Mouse (Mus musculus) gastrocnemius, adult 8-10 months (tissue): ENCODE measurements around the gene Sema6c. TPM values are rescaled to one million over a fixed set of nuclear protein-coding genes. Genes with fewer than 3 reads are reported as not detected.

Source experiments
- DNase-seq, 2 experiments: peaks; one replicate each; pipeline ENCODE4 v3.0.0; 2022; ENCODE audit warnings: low spot score in 2 of 2
- total RNA-seq, 4 experiments: library from RNA; stranded (reverse); gene quantifications; 2 replicates each; pipeline ENCODE4 v1.2.4; 2022

Sema6c gene
- total RNA-seq, 4 experiments from 2014 or later: 67.3 to 91.3 (median 87.4) TPM

DNA sequence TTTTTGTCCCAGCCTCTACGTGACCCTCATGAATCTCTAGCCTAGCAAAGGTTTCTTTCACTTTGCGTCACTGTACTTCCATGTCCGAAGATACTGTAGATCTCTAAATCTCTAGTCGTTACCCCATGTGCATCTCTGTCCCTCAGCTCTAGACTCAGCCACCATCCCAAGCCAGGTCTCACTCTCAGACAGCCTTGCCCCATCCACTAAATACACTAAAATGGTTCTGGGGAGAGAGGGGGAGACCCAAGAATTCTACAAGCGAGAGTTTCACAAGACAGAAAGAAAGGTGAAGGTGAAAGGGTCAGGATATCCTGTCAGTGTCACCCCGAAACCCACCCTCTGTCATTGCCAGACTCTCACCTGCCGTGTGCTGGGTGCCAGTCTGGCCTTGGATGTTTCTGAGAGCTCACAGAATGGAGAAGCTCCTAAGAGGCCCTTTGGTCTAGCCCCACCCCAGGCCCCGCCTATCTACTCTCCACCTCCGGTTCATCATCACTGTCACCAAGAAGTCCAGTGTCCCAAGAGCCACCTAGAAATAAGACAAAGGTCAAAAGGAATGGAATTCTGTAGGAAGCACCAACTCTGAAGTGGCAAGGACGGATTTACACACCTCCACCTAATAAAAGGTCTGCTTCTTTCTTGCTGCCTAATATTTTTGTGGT is 18.2 kb upstream of the Sema6c start, which contains the start of gene Tnfaip8l2:
Tnfaip8l2 (minus strand) TSS at position 409 of the 665 bp plus-strand sequence.
- no peak for DNase-seq

DNA sequence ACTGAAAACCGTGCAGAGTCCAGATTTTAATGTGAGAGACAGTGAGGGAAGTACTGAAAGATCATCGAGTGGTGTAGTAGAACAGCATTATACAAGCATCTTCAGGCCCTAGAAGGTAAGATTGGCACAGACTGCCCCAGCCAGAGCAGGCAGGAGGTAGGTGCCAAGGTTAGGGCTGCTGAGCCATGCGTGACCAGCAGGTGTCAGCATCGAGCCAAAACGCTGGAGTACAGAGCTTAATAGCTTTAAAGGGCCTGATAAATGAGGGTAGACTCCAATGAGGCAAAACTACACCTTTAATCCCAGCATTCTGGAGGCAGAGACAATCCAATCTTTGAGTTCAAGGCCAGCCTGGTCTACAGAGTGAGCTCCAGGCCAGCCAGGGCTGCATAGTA is 17.6 kb upstream of the Sema6c start:
- peak; percentile 82 to 84 for DNase-seq

DNA sequence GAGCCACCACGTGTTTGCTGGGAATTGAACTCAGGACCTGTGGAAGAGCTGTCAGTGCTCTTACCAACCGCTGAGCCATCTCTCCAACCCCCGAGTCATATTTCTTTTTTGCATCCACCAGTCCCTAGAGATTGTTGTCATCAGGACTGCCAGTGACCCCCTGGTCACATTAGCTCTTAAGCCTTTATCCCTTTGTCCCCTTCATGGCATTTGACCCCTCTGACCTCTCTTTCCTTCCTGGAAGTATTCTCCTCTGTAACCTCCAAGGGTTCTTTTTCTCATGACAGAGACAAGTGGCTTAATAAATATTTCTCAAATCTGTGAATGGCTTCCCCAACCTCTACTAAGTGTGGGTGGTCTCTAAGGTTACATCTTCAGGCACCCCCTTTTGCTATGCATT is 12.3 kb upstream of the Sema6c start:
- DNase-seq: no peak

DNA sequence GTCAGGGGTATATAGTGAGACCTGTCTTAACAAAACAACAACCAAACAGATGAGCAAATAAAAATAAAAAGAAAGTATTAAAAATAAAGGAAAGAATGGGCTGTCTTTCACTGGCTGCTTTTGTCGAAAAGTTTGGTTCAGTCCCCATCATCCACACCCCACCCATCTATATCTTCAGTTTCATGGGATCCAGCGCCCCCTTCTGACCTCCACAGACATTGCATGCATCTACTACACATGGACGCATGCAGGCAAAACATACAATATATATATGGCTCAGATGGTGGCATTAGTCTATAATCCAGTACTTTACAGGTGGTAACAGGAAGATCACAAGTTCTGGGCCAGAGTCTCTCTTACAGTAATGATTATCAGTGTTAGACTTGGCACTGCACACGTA is 6.4 kb upstream of the Sema6c start:
- DNase-seq: no peak

DNA sequence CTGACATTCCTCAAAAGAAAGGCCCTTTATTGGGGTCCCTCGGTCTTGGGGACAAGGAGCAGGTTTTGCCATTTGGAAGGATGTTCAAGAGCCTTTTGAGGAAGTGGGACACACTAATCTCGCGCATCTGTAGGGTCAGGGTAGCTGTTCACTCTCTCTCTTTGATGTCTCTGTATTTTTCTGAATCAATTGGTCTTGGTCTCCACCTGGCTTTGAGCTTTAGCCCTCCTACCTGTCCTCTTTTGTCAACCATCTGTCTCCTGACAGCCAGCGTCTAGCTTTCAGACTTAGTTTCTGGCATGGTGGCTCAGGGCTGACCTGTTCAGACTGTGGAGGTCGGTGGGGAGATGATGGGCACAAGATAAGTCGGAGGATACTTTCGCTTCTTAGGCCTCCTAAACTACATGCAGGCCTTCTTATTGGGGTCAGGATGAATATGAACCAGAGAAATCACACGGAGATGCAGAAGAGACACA is 708 bp upstream of the Sema6c start:
- DNase-seq: no peak

DNA sequence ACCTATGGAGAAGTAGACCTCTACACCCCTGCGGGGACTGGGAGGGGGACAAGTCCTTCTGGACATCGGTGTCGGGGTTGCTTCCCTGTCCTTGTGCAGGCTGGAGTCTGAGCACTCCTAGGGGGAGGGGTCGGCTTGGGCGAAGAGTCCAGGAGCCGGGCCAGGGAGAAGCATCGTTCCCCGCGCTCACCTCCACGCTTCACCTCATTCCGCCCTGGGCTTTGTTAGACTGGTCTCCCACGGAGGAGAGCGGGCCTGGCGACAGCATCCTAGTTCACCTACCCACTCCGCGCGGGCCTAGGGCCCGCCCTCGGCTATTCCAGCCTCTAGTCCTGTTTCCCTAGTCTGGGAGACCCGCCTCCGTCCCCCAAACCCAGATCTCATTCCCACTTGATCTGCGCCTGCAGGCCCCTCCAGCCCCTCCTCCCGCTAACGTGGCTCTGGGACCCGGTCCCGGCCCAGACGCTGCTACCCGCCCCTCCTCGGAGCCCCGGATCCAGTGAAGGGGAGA is 839 bp downstream of the Sema6c start:
- no peak for DNase-seq

DNA sequence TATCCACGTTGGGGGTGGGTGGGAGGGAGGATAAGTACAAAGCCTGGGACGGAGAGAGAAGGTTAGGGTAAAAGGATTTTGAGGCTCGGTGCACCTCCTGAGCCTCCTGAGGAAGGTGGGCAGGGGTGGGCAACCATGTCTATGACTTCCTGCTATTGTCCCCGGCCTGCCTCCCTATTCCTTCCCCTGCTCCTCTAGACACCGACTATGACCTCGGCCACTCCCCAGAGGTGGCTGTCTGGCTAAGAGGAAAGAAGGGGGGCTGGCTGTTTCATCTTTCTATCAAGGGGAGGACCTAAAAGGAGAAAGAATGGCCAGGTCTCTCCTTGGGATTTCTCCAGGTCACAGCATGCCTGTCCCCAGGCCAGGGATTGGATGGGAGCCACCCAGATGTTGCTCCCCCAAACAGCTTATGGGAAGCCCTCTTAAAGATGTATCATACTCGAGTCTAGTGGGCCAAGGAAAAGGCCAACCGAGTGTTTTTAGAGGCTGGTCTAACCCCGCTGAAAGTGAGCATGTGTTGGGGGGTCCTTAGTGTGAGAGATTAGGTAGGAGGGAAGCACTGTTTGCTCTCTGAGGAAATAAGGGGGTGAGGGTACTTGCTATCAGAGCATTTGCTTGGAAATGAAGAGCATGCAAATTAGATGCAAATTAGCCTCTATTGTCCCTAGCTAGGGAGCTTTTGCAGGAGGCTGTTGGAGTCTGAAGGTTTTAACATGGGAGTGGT is 1.5 kb downstream of the Sema6c start:
- no peak for DNase-seq

DNA sequence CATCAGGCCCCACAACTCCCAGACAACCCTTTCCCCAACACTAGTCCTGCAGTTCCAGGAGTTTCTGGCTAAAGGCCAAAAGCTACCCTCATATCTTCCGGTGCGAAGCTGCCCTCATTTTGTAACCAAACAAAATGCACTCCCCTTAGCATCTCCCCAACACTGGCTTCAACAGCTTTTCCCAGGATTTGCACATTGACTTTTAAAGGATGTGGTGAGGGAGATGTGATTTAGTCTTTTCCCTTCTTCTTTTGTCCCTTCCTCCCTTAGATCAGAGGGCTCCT is 2.0 kb downstream of the Sema6c start:
- no peak for DNase-seq

DNA sequence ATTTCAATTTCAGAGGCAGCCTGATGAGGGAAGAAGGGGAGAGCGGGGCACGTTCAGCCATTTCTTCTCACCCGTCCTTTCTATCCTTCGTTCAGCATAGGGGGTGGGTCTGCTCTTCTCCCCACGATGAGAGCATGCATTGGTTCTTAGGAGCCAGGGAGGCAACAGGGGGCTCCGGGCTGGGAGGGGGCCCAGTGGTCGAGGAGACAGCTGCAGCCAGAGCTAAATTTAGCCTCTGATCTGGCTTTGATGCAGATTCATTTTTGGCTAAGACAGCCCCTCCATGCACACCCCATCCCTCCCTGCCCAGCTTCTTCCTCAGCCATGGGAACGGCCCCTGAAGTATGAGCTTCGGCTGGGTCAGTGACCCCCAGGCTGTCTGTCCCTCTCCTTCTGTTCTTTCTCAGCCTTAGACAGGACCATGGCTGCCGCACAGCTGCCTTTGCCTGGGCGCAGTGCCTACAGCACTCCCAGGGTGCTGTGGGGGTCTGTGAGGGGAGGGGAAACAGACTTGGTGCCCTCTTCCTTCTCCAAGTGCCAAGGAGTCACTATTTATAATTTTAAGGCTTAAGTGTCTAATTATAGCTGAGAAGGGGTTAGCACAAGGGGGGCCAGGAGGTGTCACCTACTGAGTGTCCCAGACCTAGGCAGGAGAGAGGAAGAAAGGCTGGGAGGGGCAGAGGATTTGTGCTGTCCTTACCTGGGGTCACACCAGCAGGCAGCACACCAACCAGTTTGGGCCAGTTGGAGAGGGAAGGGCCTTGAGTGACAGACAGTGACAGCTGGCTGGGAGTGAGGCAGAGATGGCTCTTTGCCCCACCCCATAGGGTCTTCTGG is 3.4 kb downstream of the Sema6c start:
- DNase-seq: peak; percentile 82 to 90

DNA sequence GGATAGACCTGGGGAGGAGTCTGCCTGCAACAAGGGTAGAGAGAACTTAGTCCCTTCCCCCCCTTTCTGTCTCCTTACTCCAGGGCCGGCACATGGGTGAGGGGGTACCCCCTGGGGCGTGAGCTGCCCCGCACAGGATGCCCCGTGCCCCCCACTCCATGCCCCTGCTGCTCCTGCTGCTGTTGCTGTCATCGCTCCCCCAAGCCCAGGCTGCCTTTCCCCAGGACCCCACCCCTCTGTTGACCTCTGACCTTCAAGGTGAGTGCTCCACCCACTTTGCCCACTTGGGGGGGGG is 3.9 kb downstream of the Sema6c start:
- no peak for DNase-seq

DNA sequence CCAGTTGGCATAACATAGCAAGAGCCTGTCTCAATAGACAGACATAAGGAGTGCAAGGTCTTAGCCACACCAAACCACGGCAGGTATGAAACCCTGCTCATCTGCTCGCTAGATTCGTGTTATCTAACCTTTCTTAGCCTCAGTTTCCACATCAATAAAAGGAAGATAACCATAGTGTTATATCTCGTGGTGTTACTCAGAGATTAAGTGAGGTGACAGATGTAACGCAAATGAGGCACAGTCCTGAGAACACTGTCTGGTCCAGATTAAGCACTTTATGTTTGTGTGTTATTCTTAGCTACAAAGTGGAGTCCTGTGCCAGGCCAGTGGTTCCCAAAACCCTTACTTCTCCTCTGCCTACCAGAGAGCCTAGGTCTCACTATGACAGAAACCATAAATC is 4.6 kb downstream of the Sema6c start:
- no peak for DNase-seq

DNA sequence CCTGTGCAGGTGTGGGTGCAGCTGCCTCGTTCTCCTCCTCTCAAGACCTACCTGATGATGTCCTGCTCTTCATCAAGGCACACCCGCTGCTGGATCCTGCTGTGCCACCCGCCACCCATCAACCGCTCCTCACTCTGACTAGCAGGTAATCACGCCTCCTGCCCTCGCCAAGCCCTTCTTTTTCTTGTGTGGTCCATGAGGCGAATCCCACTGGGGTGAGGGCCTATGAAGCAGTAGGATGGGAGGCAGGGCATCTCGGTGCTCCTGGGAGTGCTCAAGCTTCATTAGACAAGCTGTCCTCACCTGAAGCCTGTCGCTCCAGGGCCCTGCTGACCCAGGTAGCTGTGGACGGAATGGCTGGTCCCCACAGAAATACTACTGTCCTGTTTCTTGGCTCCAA is 9.7 kb downstream of the Sema6c start:
- no peak for DNase-seq

DNA sequence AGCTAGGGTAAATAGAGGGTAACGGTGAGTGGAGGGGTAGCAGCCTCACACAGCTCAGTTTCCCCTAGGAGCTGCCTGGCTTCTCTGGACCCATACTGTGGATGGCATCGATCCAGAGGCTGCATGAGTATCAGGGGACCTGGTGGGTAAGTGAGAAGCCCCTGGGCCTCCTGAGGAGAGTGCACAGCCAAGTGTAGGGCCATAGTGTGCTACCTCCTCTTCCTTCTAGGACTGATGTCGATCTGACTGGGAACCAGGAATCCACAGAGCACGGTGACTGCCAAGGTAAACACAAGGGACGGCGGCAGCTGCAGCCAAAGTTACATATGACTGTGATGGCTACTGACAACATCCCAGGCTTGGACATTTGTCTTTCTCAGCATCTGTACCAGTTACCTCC is 10.8 kb downstream of the Sema6c start:
- DNase-seq: no peak

DNA sequence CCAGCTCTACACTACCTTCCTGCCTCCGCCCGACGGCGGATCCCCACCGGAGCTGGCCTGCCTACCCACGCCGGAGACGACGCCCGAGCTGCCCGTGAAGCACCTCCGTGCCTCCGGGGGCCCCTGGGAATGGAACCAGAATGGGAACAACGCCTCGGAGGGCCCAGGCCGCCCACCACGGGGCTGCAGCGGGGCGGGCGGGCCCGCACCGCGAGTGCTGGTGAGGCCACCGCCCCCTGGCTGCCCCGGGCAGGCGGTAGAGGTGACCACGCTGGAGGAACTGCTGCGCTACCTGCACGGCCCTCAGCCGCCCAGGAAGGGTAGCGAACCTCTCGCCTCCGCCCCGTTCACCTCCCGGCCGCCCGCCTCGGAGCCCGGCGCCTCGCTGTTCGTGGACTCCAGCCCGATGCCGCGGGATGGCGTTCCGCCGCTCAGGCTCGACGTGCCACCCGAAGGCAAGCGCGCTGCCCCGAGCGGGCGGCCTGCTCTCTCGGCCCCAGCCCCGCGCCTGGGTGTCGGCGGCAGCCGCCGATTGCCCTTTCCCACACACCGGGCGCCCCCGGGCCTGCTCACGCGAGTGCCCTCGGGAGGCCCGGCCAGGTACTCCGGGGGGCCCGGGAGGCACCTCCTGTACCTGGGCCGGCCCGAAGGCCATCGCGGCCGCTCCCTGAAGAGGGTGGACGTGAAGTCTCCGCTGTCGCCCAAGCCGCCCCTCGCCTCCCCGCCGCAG is 12.4 kb downstream of the Sema6c start:
- DNase-seq: no peak

DNA sequence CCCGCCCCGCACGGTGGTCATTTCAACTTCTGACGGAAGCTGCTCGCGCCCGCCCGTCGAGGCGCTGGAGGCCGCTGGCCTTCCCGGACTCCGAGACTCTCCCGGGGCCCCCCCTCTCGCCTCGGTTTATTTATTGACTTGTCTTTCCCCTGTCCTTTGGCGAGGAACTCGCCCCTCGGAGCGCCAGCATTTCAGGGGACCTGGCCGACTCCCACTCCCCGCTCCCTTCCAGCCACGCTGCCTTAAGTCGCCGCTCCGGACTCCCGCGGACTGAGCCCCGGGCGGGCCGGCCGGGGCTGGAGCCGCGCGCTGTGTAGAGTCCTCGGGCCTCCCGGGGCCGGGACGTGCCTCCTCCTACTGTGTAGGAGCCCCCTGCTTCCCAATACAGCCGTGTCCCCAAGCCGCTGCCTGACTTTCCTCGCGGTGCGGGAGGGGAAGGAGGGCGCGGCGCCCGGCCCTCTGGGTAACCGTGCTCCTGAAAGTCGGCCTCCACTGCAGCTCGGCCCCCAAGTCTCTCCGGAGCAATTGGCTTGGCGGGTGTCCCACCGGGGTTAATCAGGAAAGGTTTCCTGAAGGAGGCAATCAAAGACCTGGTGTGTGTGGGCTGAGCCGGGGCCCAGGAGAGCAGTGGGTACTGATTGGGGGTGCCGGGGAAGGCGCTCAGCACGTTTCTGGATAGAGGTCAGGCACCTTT is 13.1 kb downstream of the Sema6c start:
- no peak for DNase-seq

DNA sequence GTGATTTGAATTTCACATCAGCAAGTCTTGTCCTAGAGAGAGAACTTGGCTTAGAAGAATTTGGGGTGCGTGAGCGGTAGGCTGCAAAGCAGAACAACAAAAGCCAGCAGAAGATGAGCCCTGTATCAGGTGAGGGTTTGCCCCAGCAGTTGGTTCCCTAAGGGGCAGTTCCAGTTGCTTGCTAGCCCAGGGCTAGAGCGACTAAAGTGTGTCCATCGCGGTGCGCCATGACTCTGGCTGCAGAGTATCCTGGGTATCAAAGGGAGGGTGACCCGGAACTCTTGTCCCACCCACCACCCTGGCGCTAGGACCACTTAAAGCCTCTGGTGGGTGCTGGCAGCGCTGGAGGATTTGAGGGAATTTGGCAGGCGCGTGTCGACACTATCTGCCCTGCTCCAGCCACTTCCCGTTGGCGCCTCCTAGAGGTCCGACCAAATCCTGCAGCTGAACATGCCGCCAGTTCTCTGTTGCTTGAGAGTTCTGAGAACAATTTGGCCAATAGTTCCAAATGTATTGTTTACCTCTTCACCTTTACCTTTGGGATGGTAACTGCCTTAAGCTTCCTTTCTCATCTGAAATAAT is 13.8 kb downstream of the Sema6c start:
- DNase-seq: peak; percentile 84 to 86

DNA sequence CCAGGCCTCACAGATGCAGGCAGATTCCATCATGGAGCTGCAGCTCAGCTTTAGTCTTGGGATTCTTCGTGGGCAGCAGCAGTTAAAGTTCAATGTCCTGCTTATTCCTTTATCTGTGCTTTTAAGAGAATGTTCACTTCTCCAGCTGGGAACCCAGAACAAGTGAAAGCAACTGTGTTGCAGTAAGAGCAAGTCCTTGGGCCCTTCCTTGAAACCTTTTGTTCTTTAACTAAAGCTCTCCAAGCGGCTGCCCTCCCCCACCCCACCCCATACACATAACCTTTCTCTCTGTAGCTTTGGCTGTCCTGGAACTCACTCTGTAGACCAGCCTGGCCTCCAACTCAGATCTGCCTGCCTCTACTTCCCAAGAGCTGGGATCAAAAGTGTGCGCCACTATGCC is 16.2 kb downstream of the Sema6c start:
- DNase-seq: no peak

DNA sequence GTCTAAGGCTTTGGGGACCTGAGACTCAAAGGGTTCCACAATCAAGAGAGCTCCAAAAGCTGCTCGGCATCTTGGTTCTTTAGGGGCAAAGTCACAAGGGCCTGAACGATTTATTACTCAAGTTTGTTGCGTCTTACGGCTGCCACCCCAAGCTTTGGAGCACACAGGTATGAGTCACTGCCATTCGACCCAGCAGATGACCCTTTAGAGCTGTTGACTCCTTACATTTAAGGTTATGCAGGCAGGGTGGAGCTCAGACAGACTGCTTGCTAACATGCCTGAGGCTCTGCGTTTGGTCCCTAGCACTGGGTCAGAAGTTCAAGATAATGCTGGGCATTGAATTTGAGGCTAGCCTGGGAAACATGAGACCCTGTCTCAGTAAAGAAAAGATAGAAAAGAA is 17.3 kb downstream of the Sema6c start:
- no peak for DNase-seq

DNA sequence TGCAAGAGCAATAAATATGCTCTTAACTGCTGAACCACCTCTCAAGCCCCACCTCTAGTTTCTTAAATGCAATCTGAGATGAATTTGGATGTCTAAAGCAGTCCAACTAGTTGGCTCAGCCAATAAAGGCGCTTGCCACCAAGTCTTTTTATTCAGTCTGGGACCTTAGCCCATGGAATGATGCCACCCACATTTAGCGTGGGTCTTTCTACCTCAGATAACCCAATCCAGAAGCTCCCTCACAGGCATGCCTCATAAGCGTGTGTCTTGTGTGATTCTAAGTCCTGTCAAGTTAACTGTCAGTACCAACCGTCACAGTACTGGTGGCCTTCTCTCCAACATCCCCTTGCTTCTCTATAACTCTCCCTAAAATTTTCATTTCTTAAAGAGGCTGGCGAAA is 18.7 kb downstream of the Sema6c start:
- DNase-seq: no peak

DNA sequence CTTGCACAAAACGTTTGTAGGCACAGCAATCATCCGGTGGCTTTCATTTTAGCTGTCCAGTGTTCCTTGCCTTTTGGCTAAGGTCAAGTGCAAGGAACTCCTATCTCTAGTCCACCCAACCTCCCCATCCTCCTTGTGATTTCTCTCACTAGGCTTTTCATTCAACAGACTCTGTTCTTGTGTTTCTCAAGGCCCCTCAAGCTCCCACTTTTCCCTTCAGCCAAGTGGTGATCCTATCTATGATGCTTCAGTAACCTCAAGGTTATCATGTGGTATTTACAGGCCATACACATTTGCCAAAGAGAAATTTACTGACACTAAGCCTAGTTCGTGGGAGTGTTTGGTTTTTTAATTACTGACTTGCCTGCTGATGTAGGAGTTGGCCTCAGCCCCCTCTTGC is 19.6 kb downstream of the Sema6c start:
- no peak for DNase-seq

DNA sequence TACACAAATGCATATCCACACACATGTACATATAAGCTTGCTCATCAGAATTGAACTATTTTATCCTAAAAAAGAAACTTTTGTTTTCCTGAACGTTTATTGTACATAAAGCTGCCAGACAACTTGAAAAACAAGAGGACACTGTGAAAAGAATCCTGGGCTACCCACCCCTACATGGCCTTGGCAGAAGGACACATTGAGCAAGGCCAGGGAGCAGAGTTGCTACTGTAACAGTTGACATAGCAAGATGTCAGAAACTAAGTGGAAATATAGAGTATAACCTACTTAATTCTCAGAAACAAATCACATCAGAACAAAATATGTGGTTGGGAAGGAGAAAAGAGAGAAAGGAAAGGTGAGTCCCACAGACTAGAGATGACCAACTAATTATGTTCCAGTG is 21.6 kb downstream of the Sema6c start:
- DNase-seq: no peak
